ENCODE assay signal across 29 mouse cellular contexts in the genomic region with DNA sequence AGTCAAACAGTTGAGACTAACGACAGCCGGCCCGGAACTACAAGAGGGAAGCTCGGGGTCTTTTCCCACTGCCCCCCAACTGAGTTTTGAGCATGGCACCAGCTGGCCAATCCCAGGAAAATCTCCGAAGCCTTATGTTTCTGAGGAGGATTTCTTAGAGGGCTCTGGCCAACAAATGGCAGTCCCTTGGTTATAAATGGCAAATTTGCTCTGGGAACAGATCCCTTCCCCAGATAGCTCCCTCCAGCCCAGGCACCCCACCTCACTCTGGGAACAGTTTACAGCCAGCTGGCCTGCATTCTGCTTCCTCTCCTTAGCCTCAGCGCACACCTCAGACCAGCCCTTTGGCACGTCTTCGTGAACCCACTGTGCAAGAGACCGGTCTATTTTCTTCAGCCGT. TPM values are rescaled to one million over a fixed set of nuclear protein-coding genes. Genes with fewer than 3 reads are reported as not detected.
DNase-seq lines count a peak whose midpoint lies in the region; ATAC-seq lines count a peak whose summit lies in the region.
"Had no signal": no experiment of that assay in that cellular context is flagged by ENCODE, and none has a peak within 500 bp of the region (broad histone marks: within the 10 kb centered on the region; RNA-seq: fewer than 3 reads in every experiment).

No protein-coding gene starts in this region.

- no peak for ATAC-seq in intestine, embryonic 15.5 days
- ATAC-seq: midbrain, embryonic 13.5 days had no signal

- H3K36me3 ChIP-seq in intestine, embryonic 15.5 days = no peaks in the 10 kb centered on the region
- H3K36me3 ChIP-seq: kidney, embryonic 15.5 days; limb, embryonic 10.5 days; limb, embryonic 15.5 days; midbrain, embryonic 13.5 days; neural tube, embryonic 13.5 days had no signal

- H3K27ac ChIP-seq in intestine, embryonic 15.5 days = no peak overlapping the region
- H3K27ac ChIP-seq: hindbrain, embryonic 14.5 days; kidney, embryonic 15.5 days; layer of hippocampus, adult 2 months; limb, embryonic 10.5 days; limb, embryonic 15.5 days; liver, embryonic 14.5 days; macrophage; midbrain, embryonic 13.5 days; neural tube, embryonic 13.5 days had no signal

- H3K4me1 ChIP-seq in intestine, embryonic 15.5 days (replicated peaks) = no peaks in the 10 kb centered on the region
- H3K4me1 ChIP-seq: heart, embryonic 12.5 days; kidney, embryonic 15.5 days; midbrain, embryonic 13.5 days; neural tube, embryonic 13.5 days had no signal

- no peak overlapping the region for H3K4me2 ChIP-seq in intestine, embryonic 15.5 days (replicated peaks)
- H3K4me2 ChIP-seq: heart, embryonic 12.5 days; hindbrain, embryonic 14.5 days; kidney, embryonic 15.5 days; limb, embryonic 15.5 days; midbrain, embryonic 13.5 days; neural tube, embryonic 13.5 days had no signal

- no peaks in the 10 kb centered on the region for H3K27me3 ChIP-seq in intestine, embryonic 15.5 days (replicated peaks)
- H3K27me3 ChIP-seq: heart, embryonic 12.5 days; kidney, embryonic 15.5 days; limb, embryonic 15.5 days; midbrain, embryonic 13.5 days; neural tube, embryonic 13.5 days had no signal

- H3K9ac ChIP-seq in intestine, embryonic 15.5 days = no peak overlapping the region
- H3K9ac ChIP-seq: forebrain, postnatal 0 days; heart, embryonic 12.5 days; hindbrain, embryonic 14.5 days; kidney, embryonic 15.5 days; limb, embryonic 15.5 days; liver, embryonic 14.5 days; midbrain, embryonic 13.5 days; neural tube, embryonic 13.5 days had no signal

- no peak overlapping the region for H3K4me3 ChIP-seq in intestine, embryonic 15.5 days (replicated peaks)
- H3K4me3 ChIP-seq: erythroblast, embryonic 14.5 days; heart, embryonic 12.5 days; kidney, embryonic 15.5 days; layer of hippocampus, adult 2 months; limb, embryonic 10.5 days; limb, embryonic 15.5 days; midbrain, embryonic 13.5 days; neural tube, embryonic 13.5 days had no signal

- H3K9me3 ChIP-seq in intestine, embryonic 15.5 days = no peaks in the 10 kb centered on the region
- H3K9me3 ChIP-seq: heart, embryonic 12.5 days; kidney, embryonic 15.5 days; limb, embryonic 10.5 days; limb, embryonic 15.5 days; midbrain, embryonic 13.5 days; neural tube, embryonic 13.5 days had no signal

- DNase-seq in brain, adult 2 months (ENCODE audit: low read depth, low spot score) = peak; percentile 99
- peak; percentile 93 for DNase-seq in cerebellum, adult 11 months
- peak; percentile 98 for DNase-seq in cerebellum, adult 9-10 months
- DNase-seq in cerebellum, postnatal 36 days = peak; percentile 91 to 95
- no peak for DNase-seq in spleen, postnatal 14 days (ENCODE audit: low spot score in 2 of 2)
- no peak for DNase-seq in right cerebral cortex, adult 18-20 months
- DNase-seq: adrenal gland, adult 2 months; B cell, adult 2 months; forebrain, postnatal 0 days; gastrocnemius, postnatal 14 days; heart, adult 18-20 months; kidney, adult 18-20 months; kidney, postnatal 36 days; lung, adult 2 months; lung, postnatal 10 days; right cerebral cortex, postnatal 14 days; thymus, postnatal 25 days had no signal

- 91% methylated on average over 10 of the region's 10 CpGs for WGBS in intestine, embryonic 15.5 days

RNA-seq across cellular contexts. Expression of gene Etv1, which starts 53.8 kb away (rescaled TPM):
- 28.9 and 35.1 TPM in 2 replicates for polyA plus RNA-seq in intestine, embryonic 15.5 days (2015; fragmentation: Nextera tagmentation; extraction: Ambion mirVana)
- polyA plus RNA-seq: erythroblast, embryonic 14.5 days had no signal

Comparison
In these comparisons a context has a peak if more than half of its experiments do, and no peak if none do; other contexts are left out.
1. DNase-seq: peak in brain, adult 2 months (single experiment), cerebellum, adult 11 months (single experiment), cerebellum, adult 9-10 months (single experiment) and cerebellum, postnatal 36 days (2 of 2); none in spleen, postnatal 14 days (0 of 2) and right cerebral cortex, adult 18-20 months (single experiment).